Mouse (Mus musculus) kidney, embryonic 16.5 days (tissue): ENCODE measurements around the gene H6pd. TPM values are rescaled to one million over a fixed set of nuclear protein-coding genes. Genes with fewer than 3 reads are reported as not detected.
A peak's percentile ranks its signal among the peaks of the same experiment; 100 is the strongest.

Experiments used
- ATAC-seq: fragments of 200-750 bp; cut with Nextera tagmentation; 2 replicates; pipeline ENCODE4 v1.8.0; 2017; ENCODE audit warnings: moderate TSS enrichment; ENCODE audit not compliant: low FRiP score, low TSS enrichment
- H3K27ac ChIP-seq: fragments of 300-500 bp; sonication (generic); 2 replicates; pipeline ENCODE4 v1.5.1; 2014; ENCODE audit warnings: low read length
- H3K27me3 ChIP-seq: fragments of 300-500 bp; sonication (generic); 2 replicates; pipeline ENCODE4 v1.6.1; 2014; ENCODE audit warnings: low read length, control low read depth, mixed read lengths; ENCODE audit not compliant: insufficient read depth
- H3K36me3 ChIP-seq: fragments of 300-500 bp; sonication (generic); 2 replicates; pipeline ENCODE4 v1.6.1; 2014; ENCODE audit warnings: low read length, control low read depth, mixed read lengths; ENCODE audit not compliant: insufficient read depth
- H3K4me1 ChIP-seq: fragments of 300-500 bp; sonication (generic); 2 replicates; pipeline ENCODE4 v1.6.1; 2014; ENCODE audit warnings: low read length, control low read depth, mixed read lengths; ENCODE audit not compliant: insufficient read depth
- H3K4me2 ChIP-seq: fragments of 300-500 bp; sonication (generic); replicated peaks from 2 replicates; pipeline ENCODE4 v1.6.1; 2014; ENCODE audit warnings: low read depth, low read length
- H3K4me3 ChIP-seq: fragments of 300-500 bp; sonication (generic); 2 replicates; pipeline ENCODE4 v1.5.1; 2014; ENCODE audit warnings: mild to moderate bottlenecking, low read length
- H3K9ac ChIP-seq: fragments of 300-500 bp; sonication (generic); replicated peaks from 2 replicates; pipeline ENCODE4 v1.6.1; 2014; ENCODE audit warnings: low read length
- H3K9me3 ChIP-seq: fragments of 300-500 bp; sonication (generic); 2 replicates; pipeline ENCODE4 v1.6.1; 2016; ENCODE audit warnings: low read length, control low read depth
- WGBS: fragments of 180-500 bp; shearing (Covaris S2); extraction: QIAGEN DNeasy Blood & Tissue Kit; methylation state at CpG from one replicate; pipeline ENCODE4 v1.1.7; 2014; 5-methylcytosine and 5-hydroxymethylcytosine counted together
- polyA plus RNA-seq: library from polyadenylated mRNA; unstranded; fragments of >200 nt; fragmentation: Nextera tagmentation; extraction: Ambion mirVana; gene quantifications from 2 replicates; pipeline ENCODE4 v1.2.1, GENCODE M21; 2015

The H6pd gene
- polyA plus RNA-seq, 1 experiment from 2014 or later: 22.8 TPM

DNA sequence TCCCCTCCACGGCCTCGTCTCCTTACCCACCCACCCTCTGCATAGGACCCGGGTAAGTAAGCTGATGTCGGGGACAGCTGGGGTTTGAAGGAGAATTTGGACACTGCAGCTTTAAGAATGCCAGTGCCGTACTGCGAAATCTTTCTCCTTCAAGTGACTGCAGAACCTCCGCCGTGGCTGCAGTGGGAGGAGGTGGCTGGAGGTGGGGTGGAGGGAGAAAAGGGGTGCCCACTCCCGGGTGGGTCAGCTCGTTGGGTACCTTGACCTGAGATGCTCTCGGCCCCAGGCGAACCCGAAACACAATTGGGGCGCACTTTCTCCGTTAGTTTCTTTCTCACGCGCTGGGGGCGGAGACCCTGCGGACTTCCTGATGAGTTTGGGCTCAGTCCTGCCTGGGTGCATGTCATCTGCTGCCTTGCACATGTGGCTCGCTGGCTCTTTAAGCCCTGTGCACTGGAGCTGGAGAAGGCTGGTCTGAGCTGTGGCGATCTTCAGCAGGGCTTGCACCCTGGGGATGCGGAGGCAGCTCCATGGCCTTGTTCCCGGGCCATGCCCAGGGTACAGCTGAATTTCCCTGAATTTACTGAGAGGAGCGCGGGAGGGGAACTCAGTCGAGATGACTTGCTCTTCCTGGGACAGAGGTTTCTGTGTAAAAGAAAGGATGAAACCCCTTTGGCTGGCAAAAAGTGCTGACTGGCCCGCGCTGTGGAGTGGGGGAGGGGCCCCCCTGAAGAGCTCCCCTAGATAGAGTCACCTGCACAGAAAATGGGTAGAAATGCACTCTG lies 21.8 kb upstream of the H6pd start:
- peak; percentile 37; the same call in 1 of the 2 replicates for ATAC-seq
- Histone ChIP-seq H3K4me2 (peak overlapping the region; percentile 92), H3K4me1 (peaks cover 23% of the 10 kb centered on the region), H3K36me3 (no peaks in the 10 kb centered on the region), H3K4me3 (peak overlapping the region; percentile 58), H3K27ac (no peak overlapping the region), H3K27me3 (peaks cover 78% of the 10 kb centered on the region), H3K9ac (peak overlapping the region; percentile 62), H3K9me3 (no peaks in the 10 kb centered on the region)
- under 1% methylated on average over 28 of the region's 28 CpGs for WGBS

- H3K27ac ChIP-seq: no peak overlapping the region
- H3K4me2 ChIP-seq: peak overlapping the region; percentile 92
- peak overlapping the region; percentile 19; the same call in 1 of the 2 replicates for H3K9ac ChIP-seq
- peaks cover 23% of the 10 kb centered on the region for H3K4me1 ChIP-seq
- peak overlapping the region; percentile 58 for H3K4me3 ChIP-seq
- no peaks in the 10 kb centered on the region for H3K9me3 ChIP-seq
- ATAC-seq: no peak
- H3K36me3 ChIP-seq: no peaks in the 10 kb centered on the region
- 2% methylated on average over 11 of the region's 11 CpGs for WGBS
- H3K27me3 ChIP-seq: peaks cover 74% of the 10 kb centered on the region
Observed at GRCm38 (mm10) chr4:150029885-150030284, 21.1 kb upstream of the H6pd start.

DNA sequence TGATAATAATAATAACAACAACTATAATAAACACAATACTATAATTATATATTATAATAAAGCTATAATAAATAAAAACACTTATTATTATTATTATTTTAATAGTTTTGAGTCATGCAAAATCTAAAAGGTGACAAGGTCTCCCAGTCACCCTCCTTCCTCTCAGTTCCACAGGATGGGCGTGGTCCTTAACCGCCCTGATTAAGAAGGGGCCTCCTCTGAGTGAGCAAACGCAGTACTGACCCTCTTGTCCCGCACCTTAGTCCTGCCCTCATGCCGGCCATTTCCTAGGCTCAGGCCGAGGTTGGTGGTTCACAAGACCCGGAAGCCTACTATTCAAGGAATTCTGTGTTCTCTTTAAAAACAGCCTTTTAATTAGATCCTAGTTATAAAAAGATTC lies 14.7 kb upstream of the H6pd start:
- Histone ChIP-seq H3K4me1 (no peaks in the 10 kb centered on the region), H3K4me2 (no peak overlapping the region), H3K27ac (no peak overlapping the region), H3K9ac (no peak overlapping the region), H3K9me3 (no peaks in the 10 kb centered on the region), H3K27me3 (peaks cover 17% of the 10 kb centered on the region), H3K4me3 (no peak overlapping the region), H3K36me3 (no peaks in the 10 kb centered on the region)
- WGBS: 66% methylated on average over 7 of the region's 7 CpGs
- ATAC-seq: no peak

GRCm38 (mm10) chr4:150019741-150020380 lies 11.0 kb upstream of the H6pd start:
- no peaks in the 10 kb centered on the region for H3K9me3 ChIP-seq
- H3K4me2 ChIP-seq: no peak overlapping the region
- no peaks in the 10 kb centered on the region for H3K4me1 ChIP-seq
- H3K36me3 ChIP-seq: no peaks in the 10 kb centered on the region
- WGBS: 86% methylated on average over 15 of the region's 15 CpGs
- H3K4me3 ChIP-seq: no peak overlapping the region
- no peaks in the 10 kb centered on the region for H3K27me3 ChIP-seq
- no peak for ATAC-seq
- H3K9ac ChIP-seq: no peak overlapping the region
- H3K27ac ChIP-seq: no peak overlapping the region

- Histone ChIP-seq H3K9me3 (no peaks in the 10 kb centered on the region), H3K4me2 (no peak overlapping the region), H3K27me3 (no peaks in the 10 kb centered on the region), H3K36me3 (no peaks in the 10 kb centered on the region), H3K4me3 (no peak overlapping the region), H3K9ac (no peak overlapping the region), H3K27ac (no peak overlapping the region), H3K4me1 (peaks cover 8% of the 10 kb centered on the region)
- no peak for ATAC-seq
- WGBS: 77% methylated on average over 7 of the region's 7 CpGs
Observed at GRCm38 (mm10) chr4:150015436-150015835, 6.6 kb upstream of the H6pd start.

DNA sequence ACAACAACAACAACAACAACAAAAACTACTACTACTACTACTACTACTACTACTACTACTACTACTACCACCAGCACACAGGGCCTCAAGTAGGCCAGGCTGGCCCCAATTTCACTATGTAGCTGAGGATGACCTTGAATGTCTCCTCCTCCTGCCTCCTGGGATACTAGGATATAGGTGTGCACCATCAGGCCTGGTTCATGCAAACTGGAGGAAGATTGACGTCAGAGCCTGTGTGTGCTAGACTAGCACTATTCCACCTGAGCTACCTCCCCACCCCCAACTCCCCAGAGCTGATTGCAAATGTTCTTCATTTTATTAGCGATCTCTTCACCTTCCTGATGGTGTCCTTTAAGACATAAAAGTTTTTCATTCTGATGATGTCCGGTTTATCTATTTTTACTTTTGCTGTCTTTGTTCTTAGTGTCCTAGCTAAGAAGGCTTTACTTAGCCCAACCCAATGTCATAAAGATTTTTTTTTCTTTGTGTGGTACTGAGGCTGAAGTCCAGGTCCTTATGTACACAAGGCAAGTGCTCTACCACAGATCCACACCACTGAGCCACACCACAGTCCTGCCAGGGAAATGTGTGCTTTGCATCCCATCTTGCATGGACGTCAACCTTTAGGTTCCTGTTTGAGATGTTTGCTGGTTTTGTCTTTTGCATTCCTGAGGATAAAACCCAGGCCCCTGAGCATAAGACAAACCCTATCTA lies 5.7 kb upstream of the H6pd start:
- ATAC-seq: no peak
- H3K27me3 ChIP-seq: no peaks in the 10 kb centered on the region
- 83% methylated on average over 4 of the region's 4 CpGs for WGBS
- no peaks in the 10 kb centered on the region for H3K36me3 ChIP-seq
- H3K4me2 ChIP-seq: no peak overlapping the region
- H3K9ac ChIP-seq: no peak overlapping the region
- no peak overlapping the region for H3K4me3 ChIP-seq
- peaks cover 8% of the 10 kb centered on the region for H3K4me1 ChIP-seq
- no peaks in the 10 kb centered on the region for H3K9me3 ChIP-seq
- H3K27ac ChIP-seq: no peak overlapping the region

DNA sequence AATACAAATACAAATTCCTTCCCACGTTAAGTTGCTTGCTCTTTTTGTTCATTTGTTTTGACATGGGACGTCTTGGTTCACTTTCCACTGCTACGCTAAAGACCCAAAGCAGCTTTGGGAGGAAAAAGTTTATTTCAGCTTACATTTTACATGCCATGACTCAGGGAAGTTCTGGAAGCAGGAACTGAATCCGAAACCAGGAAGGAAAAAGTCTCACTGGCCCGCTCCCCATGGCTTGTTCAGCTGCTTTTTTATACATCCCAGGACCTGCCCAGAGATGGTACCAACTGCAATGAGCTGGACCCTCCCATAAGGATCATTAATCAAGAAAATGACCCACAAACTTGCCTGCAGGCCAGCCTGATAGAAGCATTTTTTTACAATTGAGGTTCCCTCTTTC lies 5.0 kb upstream of the H6pd start:
- no peak overlapping the region for H3K4me2 ChIP-seq
- H3K4me1 ChIP-seq: peaks cover 11% of the 10 kb centered on the region
- 74% methylated on average over 5 of the region's 5 CpGs for WGBS
- no peak overlapping the region for H3K9ac ChIP-seq
- H3K27me3 ChIP-seq: no peaks in the 10 kb centered on the region
- H3K27ac ChIP-seq: no peak overlapping the region
- ATAC-seq: no peak
- no peaks in the 10 kb centered on the region for H3K9me3 ChIP-seq
- H3K36me3 ChIP-seq: no peaks in the 10 kb centered on the region
- H3K4me3 ChIP-seq: no peak overlapping the region

- no peak for ATAC-seq
- Histone ChIP-seq H3K36me3 (no peaks in the 10 kb centered on the region), H3K27ac (no peak overlapping the region), H3K4me3 (no peak overlapping the region), H3K9me3 (no peaks in the 10 kb centered on the region), H3K4me2 (no peak overlapping the region), H3K4me1 (peaks cover 11% of the 10 kb centered on the region), H3K9ac (no peak overlapping the region), H3K27me3 (no peaks in the 10 kb centered on the region)
- WGBS: 84% methylated on average over 8 of the region's 8 CpGs
Observed at GRCm38 (mm10) chr4:150013186-150013690, 4.4 kb upstream of the H6pd start.

GRCm38 (mm10) chr4:150012322-150012723 lies 3.5 kb upstream of the H6pd start:
- no peak overlapping the region for H3K4me2 ChIP-seq
- no peak for ATAC-seq
- no peak overlapping the region for H3K9ac ChIP-seq
- no peaks in the 10 kb centered on the region for H3K36me3 ChIP-seq
- H3K27ac ChIP-seq: no peak overlapping the region
- WGBS: 70% methylated on average over 4 of the region's 4 CpGs
- no peak overlapping the region for H3K4me3 ChIP-seq
- no peaks in the 10 kb centered on the region for H3K9me3 ChIP-seq
- H3K4me1 ChIP-seq: peaks cover 20% of the 10 kb centered on the region
- no peaks in the 10 kb centered on the region for H3K27me3 ChIP-seq
